Mouse (Mus musculus) lung, embryonic 16.5 days (tissue): ENCODE data around the gene Adam30. TPM values are rescaled to one million over a fixed set of nuclear protein-coding genes. Genes with fewer than 3 reads are reported as not detected.

ENCODE experiments used
- ATAC-seq: fragments of 200-750 bp; cut with Nextera tagmentation; 2 replicates; pipeline ENCODE4 v1.8.0; 2017; ENCODE audit warnings: low read depth, mild to moderate bottlenecking, moderate library complexity
- H3K27ac ChIP-seq: fragments of 300-500 bp; sonication (generic); 2 replicates; pipeline ENCODE4 v1.5.1; 2014; ENCODE audit warnings: mild to moderate bottlenecking, control low read depth, low read length
- H3K27me3 ChIP-seq: fragments of 300-500 bp; sonication (generic); 2 replicates; pipeline ENCODE4 v1.6.1; 2014; ENCODE audit warnings: low read depth, low read length, mixed read lengths; ENCODE audit not compliant: control insufficient read depth, insufficient read depth
- H3K36me3 ChIP-seq: fragments of 300-500 bp; sonication (generic); 2 replicates; pipeline ENCODE4 v1.6.1; 2014; ENCODE audit warnings: low read length; ENCODE audit not compliant: control insufficient read depth, insufficient read depth
- H3K4me1 ChIP-seq: fragments of 300-500 bp; sonication (generic); replicated peaks from 2 replicates; pipeline ENCODE4 v1.6.1; 2014; ENCODE audit warnings: low read length, mixed read lengths; ENCODE audit not compliant: control insufficient read depth, insufficient read depth
- H3K4me2 ChIP-seq: fragments of 300-500 bp; sonication (generic); 2 replicates; pipeline ENCODE4 v1.6.1; 2014; ENCODE audit warnings: low read depth, low read length, control low read depth
- H3K4me3 ChIP-seq: fragments of 300-500 bp; sonication (generic); 2 replicates; pipeline ENCODE4 v1.5.1; 2014; ENCODE audit warnings: mild to moderate bottlenecking, low read length, control low read depth
- H3K9ac ChIP-seq: fragments of 300-500 bp; sonication (generic); 2 replicates; pipeline ENCODE4 v1.6.1; 2014; ENCODE audit warnings: low read length, control low read depth
- H3K9me3 ChIP-seq: fragments of 300-500 bp; sonication (generic); 2 replicates; pipeline ENCODE4 v1.6.1; 2016; ENCODE audit warnings: low read length; ENCODE audit not compliant: control insufficient read depth
- WGBS: fragments of 180-500 bp; shearing (Covaris S2); extraction: QIAGEN DNeasy Blood & Tissue Kit; methylation state at CpG from one replicate; pipeline ENCODE4 v1.1.7; 2014; 5-methylcytosine and 5-hydroxymethylcytosine counted together
- polyA plus RNA-seq: library from polyadenylated mRNA; unstranded; fragments of >200 nt; fragmentation: Nextera tagmentation; extraction: Ambion mirVana; gene quantifications from 2 replicates; pipeline ENCODE4 v1.2.1, GENCODE M21; 2015

The Adam30 gene
- polyA plus RNA-seq, 1 experiment from 2014 or later: not detected

DNA sequence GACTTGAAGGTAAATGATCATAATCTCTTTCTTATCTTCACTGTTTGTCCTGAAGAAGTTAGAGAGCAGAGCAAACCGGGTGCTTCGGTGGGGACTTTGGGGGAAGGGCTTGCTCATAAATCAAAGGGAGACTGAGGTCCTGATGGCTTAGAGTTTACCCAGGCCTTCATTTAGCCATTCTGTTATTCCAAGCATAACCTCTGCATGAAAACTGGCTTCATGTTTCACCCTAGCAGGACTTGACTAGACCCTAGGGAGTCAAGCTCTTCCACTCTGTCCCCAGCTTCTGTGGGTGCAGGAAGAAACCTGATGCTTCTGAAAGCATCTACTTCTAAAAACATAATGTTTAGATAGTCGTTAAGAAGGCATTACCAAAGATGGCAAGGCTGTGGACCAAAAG is 46.5 kb downstream of the Adam30 start:
- Histone ChIP-seq H3K36me3 (no peaks in the 10 kb centered on the region), H3K4me1 (no peaks in the 10 kb centered on the region), H3K4me3 (no peak overlapping the region), H3K4me2 (no peak overlapping the region), H3K27me3 (no peaks in the 10 kb centered on the region), H3K9ac (no peak overlapping the region), H3K9me3 (no peaks in the 10 kb centered on the region), H3K27ac (no peak overlapping the region)
- 11% methylated on average over 3 of the region's 3 CpGs for WGBS
- ATAC-seq: no peak

DNA sequence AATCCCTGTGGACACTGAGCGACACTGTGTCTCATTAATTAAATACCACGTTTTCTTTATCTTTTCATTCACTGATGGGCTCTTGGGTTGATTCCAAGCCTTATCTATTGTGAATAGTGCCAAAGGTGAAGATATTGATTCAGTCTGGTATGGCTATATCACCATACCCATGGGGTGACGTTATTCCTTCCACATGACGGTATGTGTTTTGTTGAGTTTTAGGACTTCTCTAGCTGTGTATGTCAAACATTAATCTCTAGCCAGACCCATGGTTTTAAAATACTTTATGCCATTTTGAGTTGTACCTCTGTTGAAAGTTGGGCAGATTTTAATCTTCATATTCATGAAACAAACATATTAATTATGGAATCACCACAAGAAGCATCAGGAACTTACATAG is 48.7 kb downstream of the Adam30 start:
- no peaks in the 10 kb centered on the region for H3K9me3 ChIP-seq
- ATAC-seq: no peak
- 74% methylated on average over 4 of the region's 4 CpGs for WGBS

DNA sequence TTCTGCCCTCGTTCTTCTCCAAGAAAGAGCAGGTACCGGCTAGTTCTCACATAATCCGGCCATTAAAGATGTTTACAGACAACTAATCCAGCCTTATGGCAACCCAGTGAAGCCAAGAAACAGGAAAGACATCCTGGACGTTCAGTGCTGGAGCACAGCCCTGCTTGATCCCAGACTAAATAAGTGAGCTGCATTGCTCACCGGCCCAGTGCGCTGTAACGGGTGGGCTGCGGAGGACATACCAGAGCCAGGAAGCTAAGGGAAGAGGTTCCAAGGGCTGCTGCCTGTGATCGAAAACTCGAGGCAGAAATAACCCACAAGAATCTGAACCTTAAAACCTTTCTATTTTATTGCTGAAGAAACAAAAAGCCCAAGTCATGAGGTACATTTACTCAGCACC is 50.4 kb downstream of the Adam30 start:
- Histone ChIP-seq H3K27me3 (no peaks in the 10 kb centered on the region), H3K36me3 (no peaks in the 10 kb centered on the region), H3K4me1 (no peaks in the 10 kb centered on the region), H3K9me3 (no peaks in the 10 kb centered on the region), H3K4me3 (no peak overlapping the region), H3K4me2 (no peak overlapping the region), H3K27ac (no peak overlapping the region), H3K9ac (no peak overlapping the region)
- 49% methylated on average over 10 of the region's 10 CpGs for WGBS
- ATAC-seq: no peak

More for the DNA sequence above, 48.7 kb downstream of the Adam30 start:
- Histone ChIP-seq H3K9ac (no peak overlapping the region), H3K4me3 (no peak overlapping the region), H3K27me3 (no peaks in the 10 kb centered on the region), H3K27ac (no peak overlapping the region), H3K4me1 (no peaks in the 10 kb centered on the region), H3K4me2 (no peak overlapping the region), H3K36me3 (no peaks in the 10 kb centered on the region)

DNA sequence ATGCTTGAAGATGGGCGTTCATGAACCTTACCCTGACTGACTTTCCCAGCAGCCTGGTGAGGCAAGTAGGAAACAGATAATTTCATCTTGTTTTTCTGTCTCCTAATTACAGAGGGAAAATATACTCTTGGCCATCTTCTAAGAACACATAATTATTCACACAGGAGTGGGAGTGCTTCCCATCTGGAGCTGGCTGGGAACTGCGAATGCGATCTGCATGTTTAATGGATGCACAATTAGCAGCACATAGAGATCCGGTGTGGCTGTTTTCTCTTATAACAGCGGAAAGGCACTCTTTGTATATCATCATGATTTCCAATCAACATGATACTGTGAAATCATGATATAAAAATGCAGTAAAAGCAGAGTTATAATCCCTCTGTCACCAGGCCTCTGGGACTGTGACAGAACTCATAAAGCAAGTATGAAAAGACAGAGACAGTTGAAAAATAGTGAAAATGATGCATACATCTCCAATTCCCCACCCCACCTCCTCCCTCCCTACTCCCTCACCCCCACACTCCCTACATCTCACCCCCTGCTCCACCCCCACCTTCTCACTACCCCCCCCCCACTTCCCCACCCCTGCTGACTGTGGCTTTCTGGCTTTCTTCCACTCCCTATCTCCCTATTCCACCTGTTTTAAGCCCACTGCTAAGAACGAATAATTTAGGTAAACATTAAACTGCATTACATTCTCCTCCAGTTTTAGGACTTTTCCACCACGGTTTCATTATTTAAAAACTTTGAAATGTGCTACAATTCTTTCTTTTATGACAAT is 51.1 kb downstream of the Adam30 start:
- ATAC-seq: no peak
- no peaks in the 10 kb centered on the region for H3K9me3 ChIP-seq
- H3K4me1 ChIP-seq: no peaks in the 10 kb centered on the region
- no peak overlapping the region for H3K4me3 ChIP-seq
- WGBS: 60% methylated on average over 7 of the region's 7 CpGs
- H3K27ac ChIP-seq: no peak overlapping the region
- no peaks in the 10 kb centered on the region for H3K36me3 ChIP-seq
- no peak overlapping the region for H3K4me2 ChIP-seq
- H3K27me3 ChIP-seq: no peaks in the 10 kb centered on the region
- no peak overlapping the region for H3K9ac ChIP-seq

Other genes starting within 250 kb of the Adam30 start
- gene Notch2, start 147.1 kb upstream of the Adam30 start, polyA plus RNA-seq: 34.1 and 35.7 TPM in 2 replicates
- not detected in 2 replicates for gene Reg4, start 61.5 kb downstream of the Adam30 start, polyA plus RNA-seq
- 5.7 and 9.4 TPM in 2 replicates for gene Hmgcs2, start 119.8 kb downstream of the Adam30 start, polyA plus RNA-seq
- gene Phgdh, start 179.4 kb downstream of the Adam30 start, polyA plus RNA-seq: 159 and 162 TPM in 2 replicates
- gene Zfp697, start 221.8 kb downstream of the Adam30 start, polyA plus RNA-seq: 7.1 TPM in 2 replicates